Mouse (Mus musculus) stomach, postnatal 0 days (tissue): Measurements from ENCODE around the gene Atxn7l3. TPM values are rescaled to one million over a fixed set of nuclear protein-coding genes. Genes with fewer than 3 reads are reported as not detected.

Experiments
- ATAC-seq: fragments of 200-750 bp; cut with Nextera tagmentation; 2 replicates; pipeline ENCODE4 v1.8.0; 2017; ENCODE audit not compliant: low FRiP score, low TSS enrichment
- DNase-seq: peaks from one replicate; pipeline ENCODE4 v3.0.0-alpha.2; 2016; ENCODE audit warnings: low spot score
- H3K27ac ChIP-seq: fragments of 300-500 bp; sonication (generic); replicated peaks from 2 replicates; pipeline ENCODE4 v1.5.1; 2014; ENCODE audit warnings: mild to moderate bottlenecking, control low read depth
- H3K27me3 ChIP-seq: fragments of 300-500 bp; sonication (generic); 2 replicates; pipeline ENCODE4 v1.6.1; 2014; ENCODE audit warnings: low read length; ENCODE audit not compliant: control insufficient read depth, insufficient read depth
- H3K36me3 ChIP-seq: fragments of 300-500 bp; sonication (generic); 2 replicates; pipeline ENCODE4 v1.6.1; 2014; ENCODE audit warnings: low read length, mixed read lengths; ENCODE audit not compliant: control insufficient read depth, insufficient read depth
- H3K4me1 ChIP-seq: fragments of 300-500 bp; sonication (generic); replicated peaks from 2 replicates; pipeline ENCODE4 v1.6.1; 2014; ENCODE audit warnings: antibody characterized with exemption; ENCODE audit not compliant: control insufficient read depth, insufficient read depth
- H3K4me2 ChIP-seq: fragments of 300-500 bp; sonication (generic); replicated peaks from 2 replicates; pipeline ENCODE4 v1.6.1; 2014; ENCODE audit warnings: low read depth, mild to moderate bottlenecking, control low read depth, moderate library complexity
- H3K4me3 ChIP-seq: fragments of 300-500 bp; sonication (generic); 2 replicates; pipeline ENCODE4 v1.5.1; 2014; ENCODE audit warnings: low read depth, low read length, control low read depth
- H3K9ac ChIP-seq: fragments of 300-500 bp; sonication (generic); 2 replicates; pipeline ENCODE4 v1.6.1; 2014; ENCODE audit warnings: mild to moderate bottlenecking, low read length, control low read depth, mixed read lengths
- H3K9me3 ChIP-seq: fragments of 300-500 bp; sonication (generic); 2 replicates; pipeline ENCODE4 v1.6.1; 2016; ENCODE audit warnings: low read length; ENCODE audit not compliant: control insufficient read depth
- CTCF ChIP-seq: IDR thresholded peaks from 2 replicates; pipeline ENCODE4 v1.5.1; 2016; ENCODE audit warnings: antibody characterized with exemption, low read depth, mild to moderate bottlenecking, moderate library complexity
- EP300 ChIP-seq: optimal IDR thresholded peaks from 2 replicates; pipeline ENCODE3; 2016; ENCODE audit warnings: antibody characterized with exemption
- WGBS: fragments of 180-500 bp; shearing (Covaris S2); extraction: QIAGEN DNeasy Blood & Tissue Kit; methylation state at CpG from one replicate; pipeline ENCODE4 v1.1.7; 2014; 5-methylcytosine and 5-hydroxymethylcytosine counted together
- polyA plus RNA-seq: library from polyadenylated mRNA; unstranded; fragments of >200 nt; fragmentation: Nextera tagmentation; extraction: Ambion mirVana; gene quantifications from 2 replicates; pipeline ENCODE4 v1.2.1, GENCODE M21; 2015

Atxn7l3 gene
- polyA plus RNA-seq, 1 experiment from 2014 or later = 7.3 TPM

GRCm38 (mm10) chr11:102312586-102312985 lies 16.2 kb upstream of the Atxn7l3 start:
- DNase-seq (no peak), ATAC-seq (no peak)
- Histone ChIP-seq H3K36me3 (peaks cover 15% of the 10 kb centered on the region), H3K27me3 (no peaks in the 10 kb centered on the region), H3K9me3 (no peaks in the 10 kb centered on the region), H3K27ac (no peak overlapping the region), H3K9ac (no peak overlapping the region), H3K4me1 (peaks cover 13% of the 10 kb centered on the region), H3K4me2 (no peak overlapping the region), H3K4me3 (no peak overlapping the region)
- WGBS = 85% methylated on average over 6 of the region's 6 CpGs
- TF ChIP-seq CTCF = no peak
- no peak for TF ChIP-seq EP300

GRCm38 (mm10) chr11:102311966-102312365 lies 15.5 kb upstream of the Atxn7l3 start:
- peaks cover 20% of the 10 kb centered on the region for H3K36me3 ChIP-seq
- H3K4me3 ChIP-seq = no peak overlapping the region
- H3K9ac ChIP-seq = no peak overlapping the region
- DNase-seq (no peak), ATAC-seq (no peak)
- TF ChIP-seq CTCF = no peak
- no peaks in the 10 kb centered on the region for H3K27me3 ChIP-seq
- WGBS = 92% methylated on average over 4 of the region's 4 CpGs
- peaks cover 13% of the 10 kb centered on the region for H3K4me1 ChIP-seq
- no peaks in the 10 kb centered on the region for H3K9me3 ChIP-seq
- no peak overlapping the region for H3K4me2 ChIP-seq
- no peak overlapping the region for H3K27ac ChIP-seq

- DNase-seq (peak; percentile 25), ATAC-seq (no peak)
- 54% methylated on average over 38 of the region's 38 CpGs for WGBS
- H3K4me2 ChIP-seq = no peak overlapping the region
- no peaks in the 10 kb centered on the region for H3K27me3 ChIP-seq
- no peaks in the 10 kb centered on the region for H3K9me3 ChIP-seq
- no peak overlapping the region for H3K27ac ChIP-seq
- H3K4me1 ChIP-seq = peaks cover 9% of the 10 kb centered on the region
- H3K36me3 ChIP-seq = peaks cover 27% of the 10 kb centered on the region
- no peak for TF ChIP-seq EP300
- no peak for TF ChIP-seq CTCF
- H3K9ac ChIP-seq = no peak overlapping the region
- H3K4me3 ChIP-seq = no peak overlapping the region
These were observed 14.6 kb upstream of the Atxn7l3 start for GRCm38 (mm10) chr11:102310768-102311695.

- Histone ChIP-seq H3K27me3 (no peaks in the 10 kb centered on the region), H3K36me3 (peaks cover 27% of the 10 kb centered on the region), H3K9me3 (no peaks in the 10 kb centered on the region), H3K27ac (peak overlapping the region; percentile 77), H3K9ac (peak overlapping the region; percentile 38; the same call in 1 of the 2 replicates), H3K4me1 (peaks cover 6% of the 10 kb centered on the region; the same call in 1 of the 2 replicates), H3K4me3 (peak overlapping the region; percentile 34; the same call in 1 of the 2 replicates), H3K4me2 (peak overlapping the region; percentile 55)
- ATAC-seq = no peak; the same call in 1 of the 2 replicates
- no peak for TF ChIP-seq EP300
- TF ChIP-seq CTCF = no peak
- 79% methylated on average over 22 of the region's 22 CpGs for WGBS
- DNase-seq = peak; percentile 27
These were observed 13.6 kb upstream of the Atxn7l3 start for GRCm38 (mm10) chr11:102309821-102310617.

- ATAC-seq (peak; percentile 96), DNase-seq (peak; percentile 99)
- under 1% methylated on average over 27 of the region's 27 CpGs for WGBS
- no peaks in the 10 kb centered on the region for H3K27me3 ChIP-seq
- H3K27ac ChIP-seq = peak overlapping the region; percentile 77
- TF ChIP-seq CTCF (peak; percentile 99), EP300 (no peak)
- peaks cover 23% of the 10 kb centered on the region for H3K36me3 ChIP-seq
- H3K4me1 ChIP-seq = peaks cover 6% of the 10 kb centered on the region; the same call in 1 of the 2 replicates
- peak overlapping the region; percentile 55 for H3K4me2 ChIP-seq
- peak overlapping the region; percentile 34 for H3K4me3 ChIP-seq
- no peaks in the 10 kb centered on the region for H3K9me3 ChIP-seq
- peak overlapping the region; percentile 38; the same call in 1 of the 2 replicates for H3K9ac ChIP-seq
These were observed 12.5 kb upstream of the Atxn7l3 start for GRCm38 (mm10) chr11:102308979-102309378.
